Mouse (Mus musculus) kidney, adult 2 months (tissue): Measurements from ENCODE around the gene Ern2.

Source experiments
- CTCF ChIP-seq: fragments of 200-500 bp; conservative IDR thresholded peaks from 2 replicates; pipeline ENCODE4 v1.5.1; 2011; ENCODE audit warnings: low read depth, mild to moderate bottlenecking, control low read depth, low read length, moderate library complexity, mixed read lengths; ENCODE audit not compliant: insufficient read depth, insufficient read length
- POLR2A ChIP-seq: fragments of 200-500 bp; IDR thresholded peaks from one replicate; pipeline ENCODE4 v1.6.1; 2011; ENCODE audit warnings: low read depth, low read length, control low read depth

GRCm38 (mm10) chr7:122180720-122181119 is 5.3 kb downstream of the Ern2 start:
- TF ChIP-seq CTCF (no peak), POLR2A (no peak)
